Mouse (Mus musculus): ENCODE measurements around the gene Cd6. TPM values are rescaled to one million over a fixed set of nuclear protein-coding genes. Genes with fewer than 3 reads are reported as not detected.

Gene Cd6
- polyA plus RNA-seq, 1 experiment from 2014 or later: not detected

DNA sequence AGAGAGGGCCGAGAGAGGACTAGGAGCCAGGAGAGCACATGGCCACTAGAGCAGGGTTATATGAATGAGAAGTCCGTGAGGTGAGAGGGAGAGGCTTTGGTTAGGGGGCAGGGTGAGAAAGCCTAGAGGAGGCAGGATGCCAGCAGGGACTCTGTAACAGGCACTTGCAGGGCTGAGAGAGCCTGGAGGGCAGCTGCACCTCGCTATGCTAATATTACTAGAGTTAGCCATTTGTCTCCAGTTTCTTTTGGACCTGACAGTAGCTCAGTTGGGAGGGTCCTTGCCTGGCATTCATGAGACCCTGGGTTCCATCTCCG is 19.7 kb downstream of the Cd6 start:
- no peaks in the 10 kb centered on the region for H3K4me1 ChIP-seq (replicated peaks)
- no peak overlapping the region for H3K4me3 ChIP-seq (replicated peaks)
- no peak for ATAC-seq (ENCODE audit: insufficient number of reproducible peaks, insufficient read depth, low FRiP score, low TSS enrichment, low read depth)
- no peaks in the 10 kb centered on the region for H3K9me3 ChIP-seq
- no peak overlapping the region for H3K4me2 ChIP-seq
- 53% methylated on average over 4 of the region's 4 CpGs for WGBS
- no peak overlapping the region for H3K9ac ChIP-seq (replicated peaks)
- no peaks in the 10 kb centered on the region for H3K36me3 ChIP-seq
- no peaks in the 10 kb centered on the region for H3K27me3 ChIP-seq
- no peak overlapping the region for H3K27ac ChIP-seq

DNA sequence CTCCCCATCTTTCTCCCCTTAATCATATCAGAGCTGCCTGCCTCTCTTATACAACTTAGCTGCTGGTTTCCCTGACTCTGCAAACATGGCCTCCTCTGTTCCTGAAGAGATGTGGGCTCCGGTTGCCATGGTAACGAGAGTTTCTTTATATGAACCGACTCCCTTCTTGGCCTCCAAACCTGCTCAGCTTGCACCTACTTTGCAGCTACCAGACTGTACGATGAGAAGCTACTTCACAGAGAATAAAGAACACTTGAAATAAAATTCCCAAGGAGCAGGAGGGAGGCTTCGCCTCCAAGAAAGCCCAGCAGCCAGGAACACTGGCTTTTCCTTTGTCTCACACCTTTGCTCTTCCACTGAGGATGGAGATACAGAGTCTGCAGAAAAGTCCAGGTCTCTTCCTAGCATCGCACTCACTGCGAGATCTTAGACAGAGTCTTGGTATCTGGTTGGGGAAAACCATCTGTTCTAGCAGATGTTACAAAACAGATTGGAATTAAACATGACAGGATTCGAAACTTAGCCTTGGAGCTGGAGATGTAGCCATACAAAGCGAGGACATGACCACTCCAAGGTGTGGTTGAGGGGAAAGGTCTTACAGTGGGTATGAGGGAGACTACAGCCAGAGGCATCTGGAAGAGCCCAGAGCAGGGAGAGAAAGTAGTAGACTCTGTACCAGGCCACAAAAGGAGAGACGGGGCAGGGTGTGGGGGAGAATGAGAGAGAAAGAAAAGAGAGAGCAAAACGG is 20.3 kb downstream of the Cd6 start:
- Histone ChIP-seq H3K27me3 (no peaks in the 10 kb centered on the region), H3K36me3 (no peaks in the 10 kb centered on the region), H3K27ac (no peak overlapping the region), H3K4me1 (replicated peaks) (no peaks in the 10 kb centered on the region), H3K9ac (replicated peaks) (no peak overlapping the region), H3K9me3 (no peaks in the 10 kb centered on the region), H3K4me3 (replicated peaks) (no peak overlapping the region), H3K4me2 (no peak overlapping the region)
- no peak for ATAC-seq (ENCODE audit: insufficient number of reproducible peaks, insufficient read depth, low FRiP score, low TSS enrichment, low read depth)
- 78% methylated on average over 11 of the region's 11 CpGs for WGBS

DNA sequence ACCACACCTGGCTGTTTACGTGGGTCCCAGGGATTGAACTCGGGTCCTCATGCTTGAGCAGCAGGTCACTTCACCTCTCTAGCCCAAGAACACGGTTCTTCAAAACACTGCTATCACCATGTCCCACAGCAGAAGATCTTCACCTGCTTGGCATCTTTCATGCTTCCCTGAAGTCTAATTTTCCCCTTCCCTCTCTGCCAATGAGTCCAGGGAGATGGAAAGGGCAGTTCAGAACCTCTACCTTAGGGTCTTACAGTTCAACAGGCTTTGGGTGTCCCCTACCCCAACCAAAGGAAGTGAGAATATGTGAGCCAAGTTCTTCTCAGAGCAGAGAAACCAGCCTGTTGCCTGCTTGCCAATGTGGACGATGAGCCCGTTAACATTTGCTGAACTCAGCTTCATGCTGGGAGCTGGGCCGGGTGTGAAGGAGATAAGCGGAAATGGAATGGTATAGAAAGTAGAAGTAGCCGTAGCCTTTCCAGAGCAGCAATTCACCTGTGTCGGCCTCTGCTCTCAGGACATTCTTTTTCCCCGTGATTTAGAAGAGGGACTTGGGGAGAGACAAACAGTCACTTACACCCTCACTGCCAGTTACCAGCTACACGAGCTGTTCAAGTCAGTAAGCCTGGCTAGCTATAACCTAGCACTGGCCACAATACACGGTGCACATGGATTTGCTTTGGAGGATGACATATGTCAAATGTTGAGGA is 21.2 kb downstream of the Cd6 start:
- no peak for ATAC-seq (ENCODE audit: insufficient number of reproducible peaks, insufficient read depth, low FRiP score, low TSS enrichment, low read depth)
- Histone ChIP-seq H3K4me1 (replicated peaks) (no peaks in the 10 kb centered on the region), H3K9me3 (no peaks in the 10 kb centered on the region), H3K9ac (replicated peaks) (no peak overlapping the region), H3K4me2 (no peak overlapping the region), H3K27ac (no peak overlapping the region), H3K36me3 (no peaks in the 10 kb centered on the region), H3K27me3 (no peaks in the 10 kb centered on the region), H3K4me3 (replicated peaks) (no peak overlapping the region)
- WGBS: 86% methylated on average over 12 of the region's 12 CpGs

DNA sequence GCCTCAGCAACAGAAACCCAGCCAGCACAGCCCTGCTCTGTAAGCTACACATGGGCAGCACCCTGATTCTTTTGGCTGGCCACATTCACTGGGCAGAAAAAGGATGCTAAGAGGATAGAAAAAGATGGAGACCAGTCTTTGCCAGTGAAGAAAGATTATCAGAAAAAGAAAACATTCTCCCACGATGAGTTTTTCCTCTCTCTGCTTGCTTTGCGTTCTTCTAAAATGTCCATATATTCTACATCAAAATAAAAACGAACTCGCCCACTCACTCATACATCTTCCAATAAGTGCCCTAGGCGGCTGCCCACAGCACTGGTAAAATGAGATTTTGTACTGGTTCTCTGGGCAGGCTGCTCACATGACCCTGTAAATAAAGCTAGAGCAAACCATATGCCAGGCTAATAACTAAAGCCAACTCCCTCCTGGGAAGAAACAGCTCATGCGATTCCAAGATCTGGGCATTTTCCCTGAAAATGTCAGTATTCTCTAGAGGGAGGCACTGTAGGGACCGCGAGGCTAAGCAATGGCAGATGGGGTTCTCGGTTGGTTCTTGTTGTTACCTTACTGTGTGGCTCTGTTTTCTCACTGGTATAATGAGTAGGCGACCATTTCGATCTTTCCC is 24.1 kb downstream of the Cd6 start:
- H3K4me1 ChIP-seq (replicated peaks): no peaks in the 10 kb centered on the region
- WGBS: 92% methylated on average over 11 of the region's 11 CpGs
- no peak overlapping the region for H3K27ac ChIP-seq
- no peak for ATAC-seq (ENCODE audit: insufficient number of reproducible peaks, insufficient read depth, low FRiP score, low TSS enrichment, low read depth)
- no peaks in the 10 kb centered on the region for H3K9me3 ChIP-seq
- H3K4me3 ChIP-seq (replicated peaks): no peak overlapping the region
- H3K27me3 ChIP-seq: no peaks in the 10 kb centered on the region
- no peaks in the 10 kb centered on the region for H3K36me3 ChIP-seq
- no peak overlapping the region for H3K4me2 ChIP-seq
- no peak overlapping the region for H3K9ac ChIP-seq (replicated peaks)

DNA sequence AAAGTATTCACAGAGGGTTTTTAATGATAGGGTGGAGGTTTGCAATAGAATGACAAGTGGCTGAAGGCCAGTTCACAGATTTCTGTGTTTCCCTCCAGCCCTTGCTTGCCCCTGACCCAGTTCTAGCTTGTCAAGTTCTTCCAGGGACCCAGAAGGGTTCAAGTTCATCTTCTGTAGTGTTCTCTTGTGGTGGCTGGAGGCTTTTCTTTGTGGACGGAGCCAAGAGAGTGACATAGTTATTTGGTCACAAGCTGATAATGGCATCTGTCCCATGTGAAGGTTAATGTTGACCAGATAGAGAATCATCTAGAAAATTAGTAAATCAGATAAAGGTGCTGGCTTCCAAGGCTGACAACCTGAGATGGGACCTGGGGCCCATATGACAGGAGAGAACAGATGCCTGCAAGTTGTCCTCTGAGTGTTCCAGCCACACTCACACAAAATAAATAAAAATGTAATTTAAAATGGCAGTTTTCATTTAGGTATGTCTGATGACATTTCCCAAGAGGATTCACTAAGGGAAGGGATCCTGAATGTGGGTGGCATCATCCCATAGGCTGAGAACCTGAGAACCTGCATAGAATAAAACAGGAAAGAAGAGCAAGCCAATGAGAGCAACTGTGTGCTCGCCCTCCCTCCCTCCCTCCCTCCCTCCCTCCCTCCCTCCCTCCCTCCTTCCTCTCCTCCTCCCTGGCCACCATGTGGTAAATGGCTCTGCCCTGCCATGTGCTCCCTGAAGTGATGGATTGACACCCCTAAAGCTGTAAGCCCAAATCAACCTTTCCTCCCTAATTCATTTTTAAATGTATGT is 24.8 kb downstream of the Cd6 start:
- Histone ChIP-seq H3K36me3 (no peaks in the 10 kb centered on the region), H3K4me3 (replicated peaks) (no peak overlapping the region), H3K9ac (replicated peaks) (no peak overlapping the region), H3K4me1 (replicated peaks) (no peaks in the 10 kb centered on the region), H3K9me3 (no peaks in the 10 kb centered on the region), H3K27me3 (no peaks in the 10 kb centered on the region), H3K4me2 (no peak overlapping the region), H3K27ac (no peak overlapping the region)
- ATAC-seq (ENCODE audit: insufficient number of reproducible peaks, insufficient read depth, low FRiP score, low TSS enrichment, low read depth): no peak
- 86% methylated on average over 2 of the region's 2 CpGs for WGBS

DNA sequence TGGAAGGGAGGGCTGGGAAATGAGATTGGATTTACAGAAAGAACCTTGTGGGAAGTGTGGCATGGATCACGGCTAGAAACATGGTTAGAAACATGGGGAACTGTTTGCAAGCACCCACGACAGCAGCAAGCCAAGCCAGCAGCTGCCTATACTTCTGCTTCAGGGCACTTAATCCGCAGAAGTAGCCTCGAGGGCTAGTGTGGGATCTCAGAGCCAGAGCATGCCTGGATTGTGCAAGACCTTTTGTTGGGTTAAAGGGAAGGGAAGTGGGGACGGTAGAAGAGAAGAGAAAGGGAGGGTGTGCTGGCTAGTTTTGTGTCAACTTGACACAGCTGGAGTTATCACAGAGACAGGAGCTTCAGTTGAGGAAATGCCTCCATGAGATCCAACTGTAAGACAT is 26.1 kb downstream of the Cd6 start:
- Histone ChIP-seq H3K4me3 (replicated peaks) (no peak overlapping the region), H3K4me1 (replicated peaks) (no peaks in the 10 kb centered on the region), H3K4me2 (no peak overlapping the region), H3K27me3 (no peaks in the 10 kb centered on the region; the same call in 1 of the 2 replicates), H3K9me3 (no peaks in the 10 kb centered on the region), H3K27ac (no peak overlapping the region), H3K9ac (replicated peaks) (no peak overlapping the region), H3K36me3 (no peaks in the 10 kb centered on the region)
- ATAC-seq (ENCODE audit: insufficient number of reproducible peaks, insufficient read depth, low FRiP score, low TSS enrichment, low read depth): no peak
- 81% methylated on average over 5 of the region's 5 CpGs for WGBS

DNA sequence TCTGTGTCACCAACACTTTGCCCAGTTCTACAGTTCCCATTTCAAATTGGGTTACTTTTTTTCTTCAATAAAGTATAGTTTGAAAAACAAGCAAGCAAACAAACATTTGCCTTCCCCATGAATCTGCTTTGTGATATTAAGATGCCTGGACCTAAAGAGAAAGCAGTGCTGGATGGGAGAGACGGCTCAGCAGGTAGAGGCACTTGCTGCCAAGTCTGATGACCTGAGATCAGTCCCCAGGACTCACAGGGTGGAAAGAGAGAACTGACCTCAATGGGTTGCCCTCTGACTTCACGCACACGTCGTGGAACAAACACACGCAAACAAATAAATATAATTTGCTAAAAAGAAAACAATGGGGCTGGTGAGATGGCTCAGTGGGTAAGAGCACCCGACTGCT is 28.0 kb downstream of the Cd6 start:
- Histone ChIP-seq H3K9me3 (no peaks in the 10 kb centered on the region), H3K4me3 (replicated peaks) (no peak overlapping the region), H3K4me2 (no peak overlapping the region), H3K36me3 (no peaks in the 10 kb centered on the region), H3K4me1 (replicated peaks) (no peaks in the 10 kb centered on the region), H3K27ac (no peak overlapping the region), H3K9ac (replicated peaks) (no peak overlapping the region), H3K27me3 (no peaks in the 10 kb centered on the region; the same call in 1 of the 2 replicates)
- no peak for ATAC-seq (ENCODE audit: insufficient number of reproducible peaks, insufficient read depth, low FRiP score, low TSS enrichment, low read depth)
- WGBS: 91% methylated on average over 6 of the region's 6 CpGs

DNA sequence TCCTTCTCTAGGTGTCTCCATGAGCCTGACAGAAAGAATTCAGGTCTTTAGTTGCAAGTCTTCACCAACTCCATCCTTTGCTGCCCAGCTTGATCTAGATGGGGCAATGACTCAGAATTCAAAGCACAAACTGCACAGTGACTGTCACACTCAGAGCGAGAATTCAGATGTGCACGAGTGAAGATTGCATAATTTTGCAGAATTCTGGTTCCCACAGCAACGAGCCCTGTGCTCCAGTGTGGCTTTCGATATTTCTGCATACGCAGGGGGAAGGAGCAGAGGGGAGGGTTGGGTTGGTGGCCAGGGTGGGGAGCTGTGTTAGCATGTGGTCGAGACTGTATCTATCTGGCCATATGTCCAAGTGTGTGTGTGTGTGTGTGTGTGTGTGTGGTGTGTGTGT is 28.8 kb downstream of the Cd6 start:
- H3K27ac ChIP-seq: no peak overlapping the region
- no peak overlapping the region for H3K4me2 ChIP-seq
- H3K4me3 ChIP-seq (replicated peaks): no peak overlapping the region
- no peaks in the 10 kb centered on the region; the same call in 1 of the 2 replicates for H3K27me3 ChIP-seq
- H3K36me3 ChIP-seq: no peaks in the 10 kb centered on the region
- no peak for ATAC-seq (ENCODE audit: insufficient number of reproducible peaks, insufficient read depth, low FRiP score, low TSS enrichment, low read depth)
- no peak overlapping the region for H3K9ac ChIP-seq (replicated peaks)
- H3K4me1 ChIP-seq (replicated peaks): no peaks in the 10 kb centered on the region
- H3K9me3 ChIP-seq: no peaks in the 10 kb centered on the region
- 83% methylated on average over 6 of the region's 6 CpGs for WGBS

DNA sequence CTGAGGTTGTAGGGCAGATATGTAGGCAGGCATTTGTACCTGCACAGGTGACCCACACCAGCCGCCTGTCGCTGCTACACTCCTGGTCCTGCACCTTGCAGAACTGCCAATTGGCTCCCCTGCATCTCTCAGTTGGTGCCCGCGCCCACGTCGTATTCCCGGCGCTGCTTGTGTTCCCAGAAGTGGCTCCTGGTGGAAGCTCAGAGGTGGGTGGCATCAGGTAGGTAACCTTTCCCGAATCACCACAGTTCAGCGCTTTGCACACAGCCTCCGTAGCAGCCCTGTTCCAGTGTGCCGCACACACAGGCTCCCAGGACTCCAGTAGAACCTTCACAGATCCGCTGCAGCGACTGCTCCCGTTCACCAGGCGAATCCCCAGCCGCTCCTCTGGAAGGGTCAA is 30.7 kb downstream of the Cd6 start:
- Histone ChIP-seq H3K27ac (no peak overlapping the region), H3K9ac (replicated peaks) (no peak overlapping the region), H3K27me3 (no peaks in the 10 kb centered on the region; the same call in 1 of the 2 replicates), H3K36me3 (no peaks in the 10 kb centered on the region), H3K4me1 (replicated peaks) (0 out of 2 replicates have a peak, but pooled peaks cover 5% of the 10 kb centered on the region), H3K9me3 (no peaks in the 10 kb centered on the region), H3K4me2 (no peak overlapping the region), H3K4me3 (replicated peaks) (no peak overlapping the region)
- ATAC-seq (ENCODE audit: insufficient number of reproducible peaks, insufficient read depth, low FRiP score, low TSS enrichment, low read depth): no peak
- 92% methylated on average over 17 of the region's 17 CpGs for WGBS

DNA sequence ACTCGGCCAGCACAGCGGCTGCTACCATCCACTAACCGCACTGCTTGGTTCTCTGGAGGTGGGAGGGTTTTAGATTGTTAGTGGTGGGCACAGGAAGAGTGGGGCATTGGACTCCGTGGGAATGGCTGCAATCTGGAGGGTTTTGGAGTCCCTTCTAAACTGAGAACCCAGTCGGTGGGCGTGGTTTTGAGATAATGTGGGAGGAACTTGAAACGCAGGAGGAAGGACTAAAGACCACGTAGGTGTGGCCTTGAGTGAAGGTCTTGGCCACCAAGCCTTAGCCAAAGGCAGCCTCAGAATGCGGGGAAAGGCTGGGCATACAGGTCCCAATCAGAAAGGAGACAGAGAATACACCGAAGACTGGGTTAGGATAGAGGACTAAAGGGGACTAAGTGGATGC is 31.3 kb downstream of the Cd6 start:
- no peak overlapping the region for H3K27ac ChIP-seq
- H3K36me3 ChIP-seq: no peaks in the 10 kb centered on the region
- ATAC-seq (ENCODE audit: insufficient number of reproducible peaks, insufficient read depth, low FRiP score, low TSS enrichment, low read depth): no peak
- 71% methylated on average over 10 of the region's 10 CpGs for WGBS
- H3K9ac ChIP-seq (replicated peaks): no peak overlapping the region
- H3K4me2 ChIP-seq: no peak overlapping the region
- H3K4me3 ChIP-seq (replicated peaks): no peak overlapping the region
- H3K27me3 ChIP-seq: no peaks in the 10 kb centered on the region; the same call in 1 of the 2 replicates
- 0 out of 2 replicates have a peak, but pooled peaks cover 5% of the 10 kb centered on the region for H3K4me1 ChIP-seq (replicated peaks)
- no peaks in the 10 kb centered on the region for H3K9me3 ChIP-seq

DNA sequence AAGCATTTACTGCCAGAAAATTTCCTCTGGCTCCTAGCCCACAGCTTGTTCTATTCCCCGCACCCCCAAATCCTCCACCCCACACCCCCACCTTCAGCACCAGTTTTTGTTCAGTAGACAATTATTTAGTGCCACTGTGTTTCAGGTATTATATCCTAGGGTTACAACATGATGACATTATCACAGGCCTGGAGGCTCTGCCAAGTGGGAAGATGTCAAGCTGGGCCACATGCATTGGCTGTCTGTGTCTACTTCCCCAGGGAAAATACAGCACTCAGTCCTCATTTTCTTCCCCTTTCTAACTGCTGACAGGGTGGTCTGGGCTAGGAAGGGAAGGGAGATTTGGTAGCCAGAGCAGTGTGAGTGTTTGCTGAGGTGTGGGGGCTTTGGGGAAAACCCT is 34.9 kb downstream of the Cd6 start:
- Histone ChIP-seq H3K36me3 (no peaks in the 10 kb centered on the region), H3K27me3 (no peaks in the 10 kb centered on the region; the same call in 1 of the 2 replicates), H3K4me2 (no peak overlapping the region), H3K4me1 (replicated peaks) (0 out of 2 replicates have a peak, but pooled peaks cover 5% of the 10 kb centered on the region), H3K27ac (no peak overlapping the region), H3K9ac (replicated peaks) (no peak overlapping the region), H3K9me3 (no peaks in the 10 kb centered on the region), H3K4me3 (replicated peaks) (no peak overlapping the region)
- WGBS: 86% methylated on average over 1 of the region's 1 CpGs
- ATAC-seq (ENCODE audit: insufficient number of reproducible peaks, insufficient read depth, low FRiP score, low TSS enrichment, low read depth): no peak

All from limb, embryonic 12.5 days (tissue).